Mouse (Mus musculus) bone marrow, adult 2 months (tissue): ENCODE data around the gene Nfic. TPM values are rescaled to one million over a fixed set of nuclear protein-coding genes. Genes with fewer than 3 reads are reported as not detected.
A peak's percentile ranks its signal among the peaks of the same experiment; 100 is the strongest.

ENCODE experiments used
- H3K27ac ChIP-seq: fragments of 200-500 bp; 2 replicates; pipeline ENCODE4 v1.5.1; 2012; ENCODE audit warnings: low read depth, mild to moderate bottlenecking, control low read depth, inconsistent platforms, low read length; ENCODE audit not compliant: control insufficient read depth, poor library complexity, insufficient read depth
- H3K4me1 ChIP-seq: fragments of 200-500 bp; 2 replicates; pipeline ENCODE4 v1.6.1; 2011; ENCODE audit warnings: low read length; ENCODE audit not compliant: control insufficient read depth, insufficient read depth
- H3K4me3 ChIP-seq: fragments of 200-500 bp; replicated peaks from 2 replicates; pipeline ENCODE3; 2011; ENCODE audit warnings: mild to moderate bottlenecking, low read depth, low read length, control low read depth; ENCODE audit not compliant: control insufficient read depth
- CTCF ChIP-seq: fragments of 200-500 bp; IDR thresholded peaks from 2 replicates; pipeline ENCODE4 v1.5.1; 2011; ENCODE audit warnings: low read length, control low read depth; ENCODE audit not compliant: control insufficient read depth, insufficient read depth
- POLR2A ChIP-seq: fragments of 200-500 bp; IDR thresholded peaks from 2 replicates; pipeline ENCODE4 v1.6.1; 2011; ENCODE audit warnings: low read depth, mild to moderate bottlenecking, control low read depth, low read length, borderline replicate concordance; ENCODE audit not compliant: control insufficient read depth
- WGBS: fragments of 180-500 bp; shearing (Covaris S2); methylation state at CpG from one replicate; pipeline ENCODE4 v1.1.7; 2018; 5-methylcytosine and 5-hydroxymethylcytosine counted together
- polyA plus RNA-seq: library from polyadenylated mRNA; stranded (reverse); fragments of >200 nt; gene quantifications from 2 replicates; pipeline ENCODE4 v1.2.4, GENCODE M21; 2011; ENCODE audit warnings: low replicate concordance; ENCODE audit not compliant: missing spikeins, insufficient read depth, insufficient read length

Gene Nfic
- polyA plus RNA-seq, 1 experiment: 14.5 TPM

DNA sequence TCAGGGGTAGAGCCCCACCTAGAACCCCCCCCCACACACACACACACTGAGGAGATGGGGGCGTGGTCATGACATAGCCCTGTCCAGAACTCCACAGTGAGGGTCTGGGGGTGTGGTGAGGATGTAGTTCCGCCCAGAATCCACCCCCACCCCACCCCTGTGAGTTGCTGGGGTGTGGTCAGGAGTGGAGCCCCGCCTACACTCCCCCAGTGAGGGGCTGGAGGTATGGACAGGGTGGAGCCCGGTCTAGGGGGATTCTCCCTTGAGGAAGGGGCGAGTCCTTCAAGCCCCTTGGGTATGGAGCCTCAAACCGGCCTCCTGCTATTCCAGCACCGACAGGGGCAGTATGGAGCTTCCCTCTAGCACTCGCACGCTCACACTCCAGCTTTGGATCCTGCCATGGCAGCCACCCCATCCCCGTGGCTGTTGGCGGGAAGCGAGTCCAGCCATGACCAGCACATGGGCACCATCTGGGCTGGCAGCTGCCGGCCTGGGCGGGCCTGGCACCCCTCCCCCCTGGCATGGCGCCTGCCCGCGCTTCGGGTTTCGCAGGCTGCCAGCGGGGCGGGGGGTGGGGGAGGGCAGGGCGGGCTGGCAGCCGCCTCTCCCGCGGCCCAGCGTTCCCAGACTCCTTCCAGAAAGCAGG is 38.7 kb downstream of the Nfic start:
- WGBS: 5% methylated on average over 26 of the region's 26 CpGs
- Histone ChIP-seq H3K4me1 (peaks cover 3% of the 10 kb centered on the region; the same call in 1 of the 2 replicates), H3K4me3 (peak overlapping the region; percentile 47), H3K27ac (peak overlapping the region; percentile 40)
- TF ChIP-seq POLR2A (no peak), CTCF (peak; percentile 40; the same call in 1 of the 2 replicates)

DNA sequence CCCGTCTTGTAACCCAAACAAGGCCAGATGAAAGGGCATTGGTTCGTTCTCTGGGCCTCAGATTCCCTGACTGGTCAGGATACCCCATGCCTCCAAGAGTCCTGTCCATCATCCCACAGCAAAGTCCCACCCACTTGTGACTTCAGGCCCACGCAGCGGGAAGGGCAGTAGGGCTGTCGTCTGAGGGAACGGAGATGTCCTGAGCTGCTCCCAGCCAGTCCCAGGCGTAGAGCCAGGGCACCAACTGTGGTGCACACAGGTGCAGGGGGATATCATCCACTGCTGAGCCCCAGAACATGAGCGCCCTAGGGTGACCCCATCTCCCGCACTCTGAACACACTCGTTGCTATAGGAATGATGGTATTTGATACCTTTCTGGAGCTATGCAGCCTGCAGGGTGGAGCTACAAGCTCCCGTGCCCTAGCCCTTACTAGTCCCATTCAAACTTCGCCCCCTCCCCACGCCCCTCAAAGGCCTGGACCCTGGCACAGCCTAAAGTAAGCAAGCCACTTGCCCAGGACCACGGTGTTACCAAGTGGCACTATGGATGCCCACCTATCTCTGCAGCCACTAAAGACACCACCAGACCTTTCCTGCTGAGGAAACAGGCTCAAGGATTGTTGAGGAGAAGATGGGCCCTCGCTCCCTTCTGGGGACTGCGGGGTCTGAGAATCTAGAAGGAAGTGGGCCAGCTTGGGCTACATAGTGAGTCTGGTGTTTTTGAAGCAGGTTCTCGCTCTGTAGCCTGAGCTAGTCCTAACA is 39.7 kb downstream of the Nfic start:
- Histone ChIP-seq H3K4me1 (peaks cover 9% of the 10 kb centered on the region), H3K27ac (0 out of 2 replicates have a peak overlapping the region, but pooled peaks have one; percentile 72), H3K4me3 (no peak overlapping the region)
- WGBS: 71% methylated on average over 17 of the region's 17 CpGs
- TF ChIP-seq POLR2A (no peak), CTCF (no peak)

DNA sequence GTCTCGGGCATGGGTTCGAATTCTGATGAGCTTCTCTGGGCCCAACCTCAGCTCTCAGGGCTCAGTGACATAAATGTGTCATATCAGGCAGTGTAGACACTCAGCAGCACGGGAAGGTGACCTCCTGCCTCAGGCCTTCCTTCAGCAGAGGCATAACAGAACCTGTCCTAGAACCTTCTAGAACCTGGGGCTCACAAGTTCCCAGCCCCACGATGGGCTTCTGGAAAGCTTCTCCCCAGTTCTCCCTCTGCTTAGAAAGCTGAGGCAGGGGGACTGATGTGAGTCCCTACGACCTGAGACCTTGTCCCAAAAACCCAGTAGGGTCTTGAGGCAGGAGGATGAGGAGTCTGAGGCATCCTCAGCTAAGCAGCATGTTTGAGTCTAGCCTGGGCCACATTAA is 40.3 kb downstream of the Nfic start:
- H3K4me1 ChIP-seq: peaks cover 13% of the 10 kb centered on the region
- TF ChIP-seq POLR2A (no peak), CTCF (no peak)
- WGBS: 67% methylated on average over 5 of the region's 5 CpGs
- peak overlapping the region; percentile 72 for H3K27ac ChIP-seq
- H3K4me3 ChIP-seq: no peak overlapping the region

DNA sequence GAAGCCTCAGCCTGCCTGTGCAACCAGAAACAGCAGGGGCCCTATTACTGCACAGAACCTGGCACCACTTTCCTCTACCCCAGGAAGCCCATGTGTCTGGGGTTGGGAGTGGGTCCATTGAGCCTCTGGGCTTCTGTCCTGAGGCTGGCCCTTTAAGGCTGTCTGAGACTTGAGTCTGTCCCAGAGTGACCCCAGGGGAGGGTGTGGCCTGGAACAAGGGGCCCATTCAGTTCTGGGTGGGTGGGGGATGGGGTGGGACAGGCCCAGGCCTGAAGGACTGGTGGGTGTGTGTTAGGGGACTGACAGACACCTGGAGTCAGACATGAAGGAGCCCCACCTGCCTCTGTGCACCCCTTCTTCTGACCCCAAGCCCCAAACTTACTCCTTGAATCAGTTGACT is 40.8 kb downstream of the Nfic start:
- peak overlapping the region; percentile 72 for H3K27ac ChIP-seq
- peaks cover 15% of the 10 kb centered on the region for H3K4me1 ChIP-seq
- TF ChIP-seq CTCF (no peak), POLR2A (no peak)
- no peak overlapping the region for H3K4me3 ChIP-seq

DNA sequence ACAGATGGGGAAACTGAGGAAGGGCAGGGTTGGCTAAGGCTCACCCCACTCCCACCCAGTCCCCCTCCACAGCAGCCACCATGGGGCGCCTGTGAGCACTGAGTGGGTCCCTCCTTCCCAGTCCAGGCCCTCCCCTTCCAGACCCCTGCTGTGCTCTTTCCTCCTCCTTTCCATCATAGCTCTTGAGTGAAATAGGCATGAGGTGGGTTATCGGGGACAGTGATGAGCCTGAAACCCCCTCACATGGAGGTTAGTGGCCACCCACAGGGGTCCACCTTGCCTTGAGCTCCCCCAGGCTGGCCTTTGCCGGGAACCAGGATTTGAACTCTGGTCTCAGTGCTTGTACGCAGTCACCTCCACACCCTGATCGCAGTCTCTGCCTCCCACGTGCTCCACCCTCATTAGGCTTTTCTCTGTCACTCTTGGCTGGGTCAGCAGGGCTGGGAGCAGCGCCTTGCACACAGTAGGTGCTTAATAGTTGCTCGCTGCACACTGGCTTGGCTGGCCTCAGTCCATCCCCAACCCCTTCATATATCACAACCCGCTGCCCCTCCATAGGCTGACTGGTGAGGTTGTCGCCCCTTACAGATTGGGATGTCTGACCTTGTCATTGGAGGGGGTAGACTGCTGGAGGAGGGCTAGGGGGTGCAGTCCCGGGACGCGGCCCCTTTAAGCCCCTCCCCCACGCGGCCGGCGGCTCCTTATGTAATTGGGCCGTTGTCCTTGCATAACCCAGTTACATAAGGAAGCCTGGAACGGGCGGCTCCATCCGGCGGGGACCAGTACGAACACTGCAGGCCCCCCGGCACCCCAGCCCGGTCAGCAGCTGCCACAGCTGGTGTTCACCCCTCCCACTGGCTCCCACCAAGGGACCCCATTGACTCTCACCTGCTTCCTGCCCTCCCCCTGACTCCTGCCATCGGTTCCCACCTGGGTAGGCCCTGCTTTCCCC is 41.8 kb downstream of the Nfic start:
- 15% methylated on average over 26 of the region's 26 CpGs for WGBS
- TF ChIP-seq POLR2A (peak; percentile 74; the same call in 1 of the 2 replicates), CTCF (no peak)
- Histone ChIP-seq H3K4me1 (peaks cover 15% of the 10 kb centered on the region), H3K4me3 (peak overlapping the region; percentile 51), H3K27ac (peak overlapping the region; percentile 72)

DNA sequence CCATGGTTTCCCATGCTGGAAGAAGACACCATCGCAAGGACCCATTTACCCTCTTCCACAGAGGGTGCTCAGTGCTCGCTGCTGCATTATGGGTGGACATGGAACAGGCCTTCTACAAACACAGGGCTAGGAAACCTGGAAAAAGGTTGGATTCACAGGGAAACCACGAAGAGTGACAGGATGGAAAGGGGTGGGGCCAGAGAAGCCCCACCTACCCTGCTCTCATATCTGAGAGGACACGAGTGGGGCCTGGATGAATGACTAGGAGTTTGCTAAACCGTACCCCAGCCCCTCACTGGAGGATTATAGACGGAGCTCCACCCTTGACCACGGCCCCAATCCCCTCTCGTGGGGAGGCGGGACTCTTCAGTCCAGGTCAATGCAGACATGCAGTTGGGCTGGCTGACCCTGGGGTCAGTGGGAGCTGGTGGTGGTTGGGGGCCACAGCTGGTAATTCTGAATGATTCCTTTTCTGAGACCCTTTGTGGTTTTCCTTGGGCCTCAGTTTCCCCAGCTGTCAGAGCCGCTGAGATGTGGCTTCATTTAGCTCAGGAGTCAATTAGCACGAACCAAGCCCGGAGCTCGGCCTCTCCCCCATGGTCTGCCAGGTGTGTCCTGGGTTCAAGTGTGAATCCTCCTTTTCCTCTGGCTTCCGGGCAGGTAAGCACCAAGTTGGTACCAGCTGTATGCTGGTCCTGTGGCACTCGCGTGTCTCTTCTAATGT is 42.7 kb downstream of the Nfic start:
- H3K27ac ChIP-seq: peak overlapping the region; percentile 72
- H3K4me1 ChIP-seq: peaks cover 22% of the 10 kb centered on the region
- WGBS: 58% methylated on average over 16 of the region's 16 CpGs
- no peak for TF ChIP-seq POLR2A
- TF ChIP-seq CTCF: no peak
- no peak overlapping the region for H3K4me3 ChIP-seq
